Mouse (Mus musculus) erythroblast, adult 5-6 weeks (primary cell): ENCODE data around the gene Jdp2. TPM values are rescaled to one million over a fixed set of nuclear protein-coding genes. Genes with fewer than 3 reads are reported as not detected.

ENCODE experiments used
- ATAC-seq: replicated peaks from 2 replicates; pipeline ENCODE4 v1.8.0; 2016; ENCODE audit warnings: moderate number of reproducible peaks, mild to moderate bottlenecking, moderate TSS enrichment, inconsistent platforms; ENCODE audit not compliant: poor library complexity, low FRiP score, severe bottlenecking
- total RNA-seq, 2 experiments: library from RNA; stranded (forward) in 1 of 2; stranded (reverse) in 1 of 2; fragments of 150-400 nt in 1 of 2; fragments of 200-764, 138-1000 nt in 1 of 2; gene quantifications; 2 replicates each; pipeline versions ENCODE4 v1.2.3 to v1.2.4; 2015 to 2017; ENCODE audit warnings: low replicate concordance in 2 of 2

Gene Jdp2
- total RNA-seq (2015; ENCODE audit: low replicate concordance) (12.7 and 14.6 TPM in 2 replicates), total RNA-seq (2017; ENCODE audit: low replicate concordance) (12.4 and 13.7 TPM in 2 replicates)

DNA sequence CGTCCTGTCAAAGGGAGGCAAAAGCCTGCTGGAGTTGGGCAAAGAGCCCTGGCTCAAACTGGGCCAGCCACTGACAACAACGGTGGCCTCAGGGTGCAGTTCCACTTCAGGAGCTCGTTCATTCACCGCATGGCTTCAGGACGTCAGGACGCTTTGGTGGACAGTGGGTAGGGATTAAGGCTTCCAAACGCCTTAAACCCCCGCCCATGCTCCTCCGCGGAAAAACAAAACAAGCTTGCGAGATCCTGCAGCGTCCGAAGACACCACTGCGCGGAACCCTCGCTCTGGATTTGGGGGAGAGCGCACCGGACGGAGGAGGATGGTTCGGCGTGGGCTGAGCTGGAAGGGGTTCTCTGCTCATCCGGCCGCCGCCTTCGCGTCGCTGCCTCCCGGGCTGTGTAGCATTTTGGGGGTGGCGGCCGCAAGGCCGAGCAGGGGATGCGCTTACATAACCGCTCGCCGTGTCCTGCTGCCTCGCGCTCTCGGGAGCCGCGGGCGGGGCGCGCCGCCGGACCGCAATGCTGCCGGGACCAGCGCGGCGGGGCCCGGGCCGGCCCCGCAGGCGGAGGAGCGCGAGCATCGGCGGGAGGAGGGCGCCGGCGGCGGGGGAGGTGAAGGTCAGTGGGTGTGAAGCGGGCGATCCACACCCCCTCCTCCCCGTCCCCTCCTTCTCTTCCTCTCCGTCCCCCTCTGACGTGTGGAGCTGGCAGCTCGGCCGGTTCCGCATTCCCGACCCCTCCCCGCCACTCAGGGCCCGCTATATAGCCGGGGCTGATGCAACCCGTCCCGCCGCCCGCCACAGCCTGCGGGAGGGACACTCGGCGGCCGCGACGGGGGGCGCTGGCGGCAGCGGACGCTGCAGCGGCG is at the start of gene Jdp2:
Gene Jdp2 (plus strand): TSS at position 417 of the 867 bp plus-strand sequence.
- ATAC-seq, result no peak

DNA sequence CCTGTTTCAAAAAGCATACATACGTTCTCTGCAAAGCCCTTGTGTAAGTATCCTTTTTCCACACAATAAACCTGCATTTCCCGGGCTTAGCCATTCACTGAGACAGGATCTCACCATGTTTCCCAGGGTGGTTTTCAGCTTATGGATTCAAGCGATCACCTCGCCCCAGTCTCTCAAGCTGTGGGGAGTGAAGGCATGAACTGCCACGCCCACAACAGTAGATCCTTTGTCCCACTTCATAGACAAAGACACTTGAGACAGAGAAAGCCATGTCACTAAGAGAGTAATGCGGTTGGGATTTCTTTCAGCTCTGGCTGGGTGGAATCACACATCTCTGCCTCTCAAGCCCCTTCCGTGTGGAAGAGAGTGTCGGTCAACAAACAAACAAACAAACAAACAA is 49.2 kb upstream of the Jdp2 start:
- ATAC-seq, result no peak

DNA sequence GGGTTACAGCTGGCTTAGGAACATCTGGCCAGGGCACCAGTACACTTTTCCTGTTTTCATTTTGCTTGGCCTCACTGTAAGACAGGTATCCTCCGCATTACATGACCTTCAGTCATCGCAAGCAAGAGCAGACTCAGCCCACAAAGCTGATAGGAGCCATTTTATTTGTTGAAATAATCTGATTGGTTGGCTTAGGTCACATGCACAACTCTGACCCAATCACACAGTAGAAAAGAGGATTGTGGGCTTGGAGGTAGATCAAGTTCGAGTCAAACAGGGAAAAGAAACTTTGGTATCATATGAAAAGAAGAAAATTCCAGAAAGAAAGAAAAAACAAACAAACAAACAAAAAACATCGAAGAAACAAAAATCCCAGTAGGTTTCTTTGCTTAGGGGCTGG is 48.4 kb upstream of the Jdp2 start:
- no peak for ATAC-seq

DNA sequence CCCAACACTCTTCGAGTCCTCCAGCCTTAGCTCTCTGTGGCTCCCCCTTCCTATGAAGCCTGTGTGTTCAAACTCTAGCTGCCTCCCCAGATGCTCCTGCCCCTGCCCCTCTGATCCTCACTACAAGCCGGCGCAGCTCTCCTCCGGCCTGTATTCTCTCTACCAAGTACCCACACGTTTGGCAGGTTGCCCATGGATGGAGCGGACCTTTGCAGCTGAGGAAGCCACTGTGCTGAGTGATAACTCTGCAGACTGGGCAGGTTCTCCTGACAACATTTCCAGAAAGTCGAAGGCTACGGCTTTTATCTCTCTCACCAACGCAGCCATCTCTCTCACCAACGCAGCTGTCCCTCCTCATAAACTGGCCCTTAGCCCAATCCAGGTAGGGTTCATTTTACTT is 39.5 kb upstream of the Jdp2 start:
- no peak for ATAC-seq

DNA sequence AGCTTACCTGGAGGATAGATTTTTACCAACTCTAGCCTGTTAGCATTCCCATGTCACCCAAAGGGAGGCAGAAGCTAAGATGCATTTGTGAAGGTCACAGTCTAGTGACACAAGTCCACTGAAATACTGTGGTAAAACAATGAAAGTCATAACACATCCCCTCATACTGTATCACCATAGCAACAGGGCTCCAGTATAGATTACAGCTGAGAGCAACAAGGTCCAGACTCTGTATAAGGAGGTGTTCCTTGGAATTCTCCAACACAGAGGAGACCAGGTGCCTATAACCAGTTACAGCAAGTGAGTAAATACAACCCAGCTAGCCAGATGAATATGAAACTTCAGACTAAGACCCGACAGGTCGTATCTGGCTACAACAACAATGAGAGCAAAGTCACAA is 33.4 kb upstream of the Jdp2 start:
- ATAC-seq, result no peak

DNA sequence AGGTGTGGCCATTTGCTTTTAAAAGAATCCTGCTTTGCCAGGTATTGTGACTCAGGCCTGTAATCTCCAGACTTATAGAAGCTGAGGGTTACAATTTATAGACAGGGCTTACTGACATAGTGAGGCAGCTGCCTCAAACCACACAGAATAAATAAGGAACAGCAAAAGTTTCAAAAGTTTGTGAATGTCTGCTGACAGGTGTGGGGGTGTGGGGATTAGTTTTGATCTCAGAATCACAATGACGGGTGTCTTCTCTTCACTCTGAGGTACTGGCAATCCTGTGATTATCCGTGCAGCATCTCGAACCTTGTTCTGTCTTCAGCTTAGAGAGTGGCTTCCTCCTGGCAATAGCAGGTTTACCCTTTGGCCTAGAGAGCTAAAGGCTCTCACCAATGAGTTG is 30.5 kb upstream of the Jdp2 start:
- no peak for ATAC-seq

DNA sequence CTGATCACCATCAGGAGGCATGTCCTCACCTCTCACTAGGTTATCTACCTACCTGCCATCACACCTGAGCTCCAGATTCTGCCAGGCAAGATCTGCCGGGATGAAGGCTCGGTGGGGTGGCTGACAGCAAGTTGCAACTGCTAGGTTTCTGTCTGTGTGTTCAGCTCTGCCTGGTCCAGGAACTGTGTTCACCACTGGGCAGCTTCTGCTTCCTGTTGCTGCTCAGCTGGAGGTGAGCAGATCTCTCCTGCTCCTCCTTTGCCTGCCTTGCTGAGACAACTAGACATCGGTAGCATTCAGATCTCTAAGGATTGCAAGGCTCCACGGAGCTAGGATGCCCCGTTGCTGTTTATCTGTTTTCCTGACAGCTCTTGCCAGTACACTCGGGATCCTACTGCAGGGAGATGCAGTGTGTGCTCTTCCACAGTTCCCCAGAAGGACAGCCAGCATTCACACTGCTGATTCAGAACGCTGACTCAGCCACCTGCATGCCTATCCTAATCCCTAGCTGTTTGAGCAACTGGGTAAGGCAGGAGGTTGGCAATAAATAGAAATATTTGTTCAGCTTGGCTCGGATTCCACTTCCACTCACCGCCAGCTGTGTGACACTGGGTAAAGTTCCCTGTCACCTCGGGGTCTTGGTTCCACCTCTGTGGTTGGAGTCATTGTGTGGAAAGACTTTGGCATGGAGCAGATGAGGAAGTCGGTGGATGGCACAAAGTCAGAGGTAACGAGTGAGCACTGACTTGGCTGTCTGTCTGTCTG is 29.3 kb upstream of the Jdp2 start:
- no peak for ATAC-seq

DNA sequence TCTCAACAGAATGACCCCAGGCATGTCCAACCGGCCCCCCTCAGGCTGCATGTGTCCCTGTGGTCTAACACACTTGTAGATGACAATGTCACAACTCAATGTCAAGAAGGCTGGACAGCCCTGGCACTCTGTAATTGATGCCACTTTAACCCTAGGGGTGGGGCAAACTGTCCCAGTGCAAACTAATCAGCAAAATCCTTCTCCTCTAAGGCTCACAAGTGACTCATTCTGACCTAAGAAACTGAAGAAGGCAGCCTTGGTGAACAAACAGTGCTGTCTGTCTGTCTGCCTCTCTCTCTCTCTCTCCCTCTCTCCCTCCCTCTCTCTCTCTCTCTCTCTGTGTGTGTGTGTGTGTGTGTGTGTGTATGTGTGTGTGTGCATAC is 28.7 kb upstream of the Jdp2 start:
- ATAC-seq, result no peak

DNA sequence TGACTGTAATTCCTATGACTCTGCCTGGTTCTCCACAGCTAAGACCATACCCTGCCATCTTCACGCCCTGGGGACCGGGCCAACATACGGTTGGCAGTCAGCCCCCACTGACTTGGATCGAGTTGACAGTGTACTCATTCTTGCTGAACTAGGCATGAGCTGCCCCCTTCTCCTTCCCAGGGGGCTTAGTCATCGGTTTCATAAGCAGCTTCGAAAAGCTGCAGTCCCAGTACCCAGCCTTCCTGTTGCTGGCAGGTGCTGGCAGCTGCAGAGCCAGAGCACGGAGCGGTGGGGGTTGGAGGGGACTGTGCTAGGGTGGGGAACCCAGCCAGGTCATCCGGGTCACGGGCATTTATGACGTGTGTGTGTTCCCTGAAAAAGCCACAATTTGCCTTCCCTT is 27.5 kb upstream of the Jdp2 start:
- no peak for ATAC-seq

DNA sequence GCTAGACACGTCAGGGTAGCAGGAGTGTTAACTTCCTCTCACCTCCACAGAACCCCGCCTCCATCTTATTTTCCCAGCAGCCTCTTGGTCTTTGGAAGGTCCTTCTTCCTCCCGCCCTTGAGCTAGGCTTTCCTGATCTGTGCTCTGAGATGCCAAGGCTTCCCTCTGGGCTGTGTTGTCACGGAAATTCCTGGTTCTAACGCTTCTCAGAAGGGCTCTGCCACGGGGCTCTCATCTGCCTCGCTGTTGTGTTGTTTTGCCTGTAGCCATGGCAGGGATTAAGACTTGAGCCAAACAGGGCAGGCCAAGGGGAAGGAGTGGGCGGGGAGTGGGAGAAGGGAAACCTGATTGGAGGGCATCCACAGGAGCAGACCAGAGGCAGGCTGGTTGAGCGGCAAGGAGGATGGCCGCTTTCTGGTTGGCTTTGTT is 26.8 kb upstream of the Jdp2 start:
- ATAC-seq, result no peak

DNA sequence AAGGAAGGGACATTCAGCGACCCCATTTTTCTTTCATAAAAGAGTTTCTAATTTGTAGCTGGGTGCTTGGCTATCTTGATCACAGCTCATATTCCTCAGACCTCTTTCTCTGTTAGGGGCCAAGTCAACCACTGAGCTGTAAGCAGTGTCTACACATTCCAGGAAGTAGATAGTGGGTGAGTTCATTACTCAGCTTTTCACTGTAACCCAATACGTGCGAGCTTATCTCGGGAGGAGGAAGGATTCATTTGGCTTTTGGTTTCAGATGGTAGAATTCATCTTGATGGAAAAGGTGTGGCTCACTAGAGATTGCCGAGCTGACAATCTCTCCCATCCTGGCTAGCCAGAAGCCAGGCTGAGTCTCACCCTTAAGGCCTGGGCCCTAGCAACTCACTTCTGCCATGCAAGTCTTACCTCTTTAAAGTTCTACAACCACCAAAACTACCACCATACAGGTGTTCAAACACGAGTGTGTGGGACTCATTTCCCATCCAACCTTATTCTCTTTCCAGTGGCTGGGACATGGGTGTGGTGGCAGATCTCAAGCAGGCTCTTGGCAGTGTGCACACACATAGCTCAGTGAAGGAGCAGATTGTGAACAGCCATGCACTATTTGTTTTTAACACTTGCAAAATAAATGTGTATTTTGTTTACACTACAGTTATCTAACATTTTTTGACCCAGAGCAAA is 23.9 kb upstream of the Jdp2 start:
- no peak for ATAC-seq

DNA sequence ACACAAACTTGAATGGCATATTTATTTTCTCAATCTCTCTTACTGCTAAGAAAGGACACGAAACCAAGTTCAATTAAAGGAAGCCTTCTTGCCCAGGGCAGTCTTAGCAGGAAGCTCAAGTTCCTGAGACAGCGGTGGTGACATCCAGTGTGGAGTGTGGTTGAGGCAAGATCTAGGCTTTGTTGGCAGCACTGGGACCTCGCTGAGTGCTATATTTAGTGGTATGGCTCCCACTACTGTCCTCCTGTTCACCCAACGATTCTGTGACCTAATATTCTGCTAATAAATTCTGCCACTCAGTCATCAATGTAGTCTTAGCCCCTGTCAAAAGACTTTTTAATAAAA is 23.4 kb upstream of the Jdp2 start:
- ATAC-seq, result no peak

DNA sequence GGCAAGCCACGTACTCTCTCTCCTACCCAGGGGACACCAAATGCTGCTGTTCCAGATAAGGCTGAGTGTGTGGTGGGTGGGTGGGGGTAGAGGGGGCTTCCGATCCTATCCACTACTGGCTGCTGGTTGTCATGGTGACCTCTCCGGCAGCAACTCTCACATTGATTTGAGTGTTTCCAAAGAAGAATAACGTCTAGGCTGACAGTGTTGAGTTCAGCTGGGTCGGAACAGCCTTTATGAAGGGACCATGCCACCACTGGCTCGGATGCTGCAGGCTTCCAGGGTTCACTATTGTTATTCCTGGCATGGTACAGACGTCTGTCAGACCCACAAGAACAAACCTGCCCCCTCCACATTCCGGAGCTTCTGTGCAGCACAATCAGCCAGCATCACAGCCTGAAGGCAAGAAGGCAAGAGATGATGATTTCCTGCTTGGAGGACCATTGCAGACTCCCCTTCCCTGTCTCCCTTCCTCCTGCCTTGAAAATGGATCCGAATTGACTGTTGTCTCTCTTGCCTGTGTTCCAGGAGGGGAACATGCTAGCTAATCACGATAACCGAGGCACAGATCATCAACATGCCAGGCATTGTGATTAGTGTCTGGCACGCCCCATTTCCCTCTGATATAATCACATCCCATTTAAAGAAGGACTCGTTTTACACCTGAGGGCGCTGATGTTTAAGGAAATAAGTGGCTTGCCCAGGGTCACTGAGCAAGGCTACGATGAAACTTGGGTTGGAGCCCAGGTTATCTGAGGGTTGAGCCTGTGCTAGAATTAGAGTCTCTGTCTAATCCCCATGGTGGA is 17.4 kb upstream of the Jdp2 start:
- no peak for ATAC-seq

DNA sequence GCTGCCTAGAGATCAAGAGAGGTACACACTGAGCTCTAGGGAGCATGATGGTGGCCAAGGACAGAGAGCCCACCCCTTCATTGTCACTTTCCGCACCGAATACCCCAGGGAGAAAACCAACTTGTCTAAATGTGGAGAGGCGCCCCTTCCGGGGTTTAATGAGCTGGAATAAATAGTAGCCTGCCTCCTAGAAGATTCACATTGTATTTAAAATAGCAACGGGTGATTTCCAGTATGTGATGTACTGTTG is 16.8 kb upstream of the Jdp2 start:
- no peak for ATAC-seq

DNA sequence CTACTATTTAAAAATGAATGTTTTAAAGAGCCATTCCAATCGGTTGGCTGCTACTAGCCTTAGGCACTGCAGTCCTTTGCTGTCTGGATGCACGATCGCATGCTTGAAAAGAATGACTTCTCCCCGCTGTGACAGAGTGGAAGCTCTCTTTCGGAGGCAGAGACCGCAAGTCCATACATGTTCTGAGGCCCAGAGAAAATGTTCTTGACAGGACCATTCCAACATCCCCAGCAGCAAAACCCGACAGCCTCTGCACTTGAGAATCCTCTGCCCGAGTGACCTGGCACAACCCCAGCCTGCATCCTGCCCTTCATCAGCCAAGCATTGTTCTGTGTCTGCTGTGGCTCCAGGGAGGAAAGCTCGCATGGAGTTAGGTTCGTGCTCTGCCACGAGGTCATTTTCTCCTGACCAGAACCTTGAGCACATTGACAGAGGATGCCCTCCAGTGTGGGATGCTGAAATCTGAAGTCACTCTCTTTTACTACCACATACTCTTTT is 13.0 kb upstream of the Jdp2 start:
- ATAC-seq, result no peak

DNA sequence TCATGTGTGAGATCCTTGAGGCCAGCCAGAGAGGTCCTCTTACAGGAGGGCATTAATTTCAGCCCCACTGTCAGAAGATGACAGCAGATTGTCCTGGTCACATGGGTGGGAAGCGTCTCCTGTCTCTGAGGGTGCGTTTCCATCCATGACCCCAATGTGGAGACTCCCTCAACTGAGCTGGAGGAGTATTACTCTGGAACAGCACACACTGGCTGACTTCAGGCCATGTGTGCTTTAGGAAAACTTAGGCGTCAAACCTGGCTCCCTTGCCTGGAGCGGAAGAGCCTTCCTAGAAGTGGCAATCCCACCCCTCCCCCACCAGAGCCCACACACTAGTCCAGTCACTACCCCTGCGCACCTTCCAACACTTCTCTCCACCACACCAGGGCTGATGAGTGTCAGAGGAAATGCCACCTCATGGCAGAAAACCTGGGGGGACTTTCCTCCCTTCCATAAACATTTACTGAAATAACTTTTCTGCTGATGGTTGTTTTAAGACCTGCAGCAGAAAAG is 8.9 kb upstream of the Jdp2 start:
- no peak for ATAC-seq

DNA sequence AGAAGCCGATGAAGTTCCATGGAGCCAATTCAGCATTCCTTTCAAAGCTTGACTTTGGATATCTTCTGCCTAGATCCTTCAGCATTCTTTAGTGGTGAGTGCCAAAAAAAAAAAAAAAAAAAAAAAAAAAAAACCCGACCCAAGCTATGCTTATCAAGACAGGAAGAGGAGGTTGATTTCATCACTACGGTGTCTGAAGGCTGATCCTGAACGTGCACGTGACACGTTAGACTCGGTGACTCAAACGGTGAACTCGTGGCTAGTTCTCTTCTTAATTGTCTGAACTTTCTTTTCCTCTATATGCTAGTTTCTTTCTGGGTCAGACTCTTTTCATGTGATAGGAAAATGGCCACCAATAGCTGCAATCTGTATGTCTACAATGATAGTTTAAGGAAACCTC is 5.9 kb upstream of the Jdp2 start:
- no peak for ATAC-seq

DNA sequence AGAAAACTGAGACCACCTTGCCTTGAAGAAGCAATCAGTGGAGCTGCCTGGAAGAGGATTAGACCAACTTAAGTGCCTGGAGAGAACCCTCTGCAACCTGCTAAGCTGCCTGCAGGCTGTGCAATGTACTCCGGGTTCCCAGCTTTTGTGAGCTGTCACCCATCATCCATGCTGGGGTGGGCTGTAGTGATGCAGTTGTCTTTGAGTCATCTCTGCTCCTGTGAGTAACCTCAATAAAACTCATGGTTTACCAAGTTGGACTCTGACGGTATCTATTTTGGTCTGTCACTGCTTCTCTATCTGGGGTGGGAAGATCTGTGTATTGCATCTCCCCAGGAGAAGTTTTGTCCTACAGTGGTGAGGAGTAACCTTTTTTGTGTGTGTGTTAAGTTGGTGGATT is 4.4 kb upstream of the Jdp2 start:
- ATAC-seq, result no peak

DNA sequence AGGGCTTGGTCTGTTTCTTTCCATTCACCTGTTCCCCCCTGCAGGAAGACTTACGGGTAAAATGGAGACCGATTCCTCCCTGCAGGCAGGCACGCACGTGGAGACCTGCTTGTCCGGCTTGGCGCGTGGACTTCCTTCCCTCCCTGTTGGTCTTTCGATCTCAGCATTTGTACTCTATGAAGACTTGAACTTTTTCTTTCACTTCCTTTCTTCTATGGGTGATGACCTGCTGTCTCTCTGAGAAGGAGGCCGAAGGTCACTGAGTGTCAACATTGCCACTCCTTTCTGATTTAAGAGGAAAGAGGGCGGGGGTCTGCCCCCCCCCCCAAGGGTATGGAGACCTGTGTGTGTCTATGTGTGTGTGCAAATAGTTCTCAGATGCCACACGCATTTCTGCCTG is 774 bp upstream of the Jdp2 start:
- ATAC-seq, result no peak
